Mouse (Mus musculus): Measurements from ENCODE around the gene Rhoh.

The Rhoh gene

GRCm38 (mm10) chr5:65933764-65934163 lies 72.8 kb downstream of the Rhoh start:
- no peak for DNase-seq

DNA sequence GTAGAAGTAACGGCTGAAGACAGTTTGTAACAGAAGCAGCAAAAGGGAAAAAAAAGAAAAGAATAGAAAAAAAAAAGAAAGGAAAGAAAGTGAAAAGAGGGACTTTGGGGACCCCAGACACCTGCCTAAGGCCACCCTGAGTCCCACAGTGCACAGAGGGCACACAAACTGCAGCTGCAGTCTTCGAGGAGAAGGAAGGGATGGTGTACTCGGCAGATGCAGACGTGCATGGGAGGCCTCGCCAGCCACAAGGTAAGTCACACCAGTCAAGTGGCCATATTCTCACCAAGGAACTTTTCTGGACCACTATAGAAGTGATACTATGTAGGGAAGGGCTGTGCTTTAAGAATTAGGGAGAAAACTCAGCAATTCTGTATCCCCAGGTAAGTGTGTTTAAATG lies 73.8 kb downstream of the Rhoh start, which contains the start of gene Chrna9:
Gene Chrna9, plus strand, starts transcription at position 139 of the 400 bp plus-strand sequence.
- DNase-seq: no peak

DNA sequence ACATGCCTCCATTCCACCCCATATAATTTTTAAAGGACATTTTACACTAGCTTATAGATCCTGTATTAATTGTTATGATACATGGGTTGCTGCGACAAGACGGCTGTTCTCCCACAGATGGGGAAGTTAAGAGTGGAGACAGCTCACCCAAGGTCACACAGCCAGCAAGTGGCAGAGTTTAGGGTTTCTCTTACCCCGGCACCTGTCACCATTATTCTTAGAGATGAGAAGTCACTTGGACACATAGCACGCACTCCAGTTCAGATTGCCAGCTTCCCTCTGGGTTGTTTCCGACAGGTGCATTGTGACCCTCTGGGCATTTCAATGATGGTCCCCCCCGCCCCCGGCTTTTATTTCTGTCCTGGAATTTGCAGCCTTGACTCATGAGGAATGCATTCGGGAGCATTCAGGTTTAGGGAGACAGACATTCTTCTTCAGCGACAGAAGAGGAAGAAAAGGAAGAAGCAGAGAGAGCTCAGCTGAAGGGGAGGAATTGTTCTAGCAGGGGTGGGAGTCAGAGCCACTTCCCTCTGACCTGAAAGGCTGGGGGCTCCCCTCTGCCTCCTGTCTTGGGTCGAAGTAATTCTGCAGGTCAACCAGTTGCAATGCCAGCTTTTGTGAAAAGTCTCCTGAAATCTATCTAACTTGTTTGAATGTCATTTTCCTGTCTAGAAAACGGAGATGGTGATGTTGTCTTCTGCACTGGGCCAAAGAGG lies 76.2 kb downstream of the Rhoh start:
- DNase-seq: no peak

- peak; percentile 81 to 84 for DNase-seq
Observed at GRCm38 (mm10) chr5:65937998-65938715, 77.1 kb downstream of the Rhoh start.

DNA sequence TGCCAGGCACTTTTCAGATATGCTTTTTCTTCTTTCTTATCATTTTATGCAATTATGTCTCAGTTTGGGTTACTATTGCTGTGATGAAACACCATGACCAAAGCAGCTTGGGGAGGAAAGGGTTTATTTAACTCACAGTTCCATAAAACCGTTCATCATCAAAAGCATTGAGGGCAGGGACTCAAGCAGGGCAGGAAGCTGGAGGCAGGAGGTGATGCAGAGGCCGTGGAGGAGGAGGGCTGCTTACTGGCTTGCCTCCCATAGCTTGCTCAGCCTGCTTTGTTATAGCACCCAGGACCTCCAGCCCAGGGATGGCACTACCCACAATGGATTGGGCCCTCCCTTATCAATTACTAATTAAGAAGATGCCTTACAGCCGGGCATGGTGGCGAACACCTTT lies 80.1 kb downstream of the Rhoh start:
- no peak for DNase-seq

All from lung, adult 18-20 months (tissue).